Mouse (Mus musculus): ENCODE measurements at regions not wholly inside any gene's neighbourhood (a gene's known extent, or its start where the extent isn't known, plus 50 kb on each side); places are given as distances from the start of the nearest gene placed in this dataset.

DNA sequence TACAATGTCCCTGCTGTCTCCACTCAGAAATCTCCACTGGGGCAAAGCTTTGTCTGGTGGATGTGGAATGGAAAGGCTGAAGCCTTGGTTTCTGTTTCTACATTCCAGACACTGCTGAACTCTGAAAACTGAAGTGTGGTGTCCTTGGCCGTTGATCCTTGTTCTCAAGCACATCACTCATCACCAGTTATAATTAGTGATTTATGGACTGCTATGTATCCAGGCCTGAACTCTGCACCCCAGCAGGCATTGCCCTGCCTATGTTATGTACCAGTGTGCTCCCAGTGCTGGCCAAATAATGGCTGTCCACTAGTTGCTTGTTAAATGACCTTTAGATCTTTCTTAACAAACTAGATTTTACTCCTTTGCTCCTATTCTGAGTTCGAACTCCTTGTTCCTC is 75.6 kb upstream of the Ntf3 start:
- H3K4me3 ChIP-seq (replicated peaks): no peak overlapping the region
- no peaks in the 10 kb centered on the region for H3K36me3 ChIP-seq (replicated peaks; ENCODE audit: low read length)
- no peaks in the 10 kb centered on the region for H3K9me3 ChIP-seq
- H3K4me1 ChIP-seq: no peaks in the 10 kb centered on the region
- no peaks in the 10 kb centered on the region for H3K27me3 ChIP-seq (replicated peaks)
- TF ChIP-seq GATA1 (IDR thresholded peaks at IDR 0.05; ENCODE audit: borderline replicate concordance, low read length) (no peak), FLI1 (IDR thresholded peaks at IDR 0.05; ENCODE audit: low read length) (no peak)

- Histone ChIP-seq H3K27me3 (replicated peaks) (no peaks in the 10 kb centered on the region), H3K4me1 (no peaks in the 10 kb centered on the region), H3K36me3 (replicated peaks; ENCODE audit: low read length) (no peaks in the 10 kb centered on the region), H3K4me3 (replicated peaks) (no peak overlapping the region), H3K9me3 (no peaks in the 10 kb centered on the region)
- TF ChIP-seq GATA1 (IDR thresholded peaks at IDR 0.05; ENCODE audit: borderline replicate concordance, low read length) (no peak), FLI1 (IDR thresholded peaks at IDR 0.05; ENCODE audit: low read length) (no peak)
These were observed 73.5 kb upstream of the Ntf3 start for GRCm38 (mm10) chr6:126240256-126240655.
